ENCODE assay signal across 37 mouse cellular contexts in the genomic region with DNA sequence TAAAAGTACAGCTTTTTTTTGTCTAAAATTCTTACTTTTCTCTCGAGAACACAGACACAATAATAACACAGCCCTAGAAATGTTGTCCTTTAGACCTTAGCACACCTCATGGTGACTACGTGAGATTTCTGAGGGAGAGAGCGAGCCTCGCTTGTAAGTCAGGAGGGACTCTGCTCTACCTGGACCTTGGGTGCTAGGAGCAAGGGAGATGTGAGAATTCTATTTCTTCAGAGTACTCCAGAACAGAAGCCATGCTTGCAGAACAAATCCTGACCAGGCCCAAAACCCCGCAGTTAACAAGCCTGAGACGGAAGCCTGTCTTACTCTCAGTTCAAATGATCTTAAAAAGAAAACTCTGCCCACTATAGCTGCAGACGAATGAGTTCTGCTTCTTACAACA. TPM values are rescaled to one million over a fixed set of nuclear protein-coding genes. Genes with fewer than 3 reads are reported as not detected.
"Had no signal": no experiment of that assay in that cellular context is flagged by ENCODE, and none has a peak within 500 bp of the region (broad histone marks: within the 10 kb centered on the region; RNA-seq: fewer than 3 reads in every experiment).

No protein-coding gene starts in this region.

- ATAC-seq: forebrain, embryonic 13.5 days; forebrain, embryonic 14.5 days; forebrain, embryonic 15.5 days; forebrain, embryonic 16.5 days; forebrain, postnatal 0 days had no signal

- H3K4me1 ChIP-seq: forebrain, embryonic 15.5 days had no signal

- H3K4me2 ChIP-seq: embryonic facial prominence, embryonic 12.5 days; embryonic facial prominence, embryonic 13.5 days; embryonic facial prominence, embryonic 15.5 days; forebrain, embryonic 12.5 days; forebrain, embryonic 13.5 days; forebrain, embryonic 15.5 days had no signal

- H3K27ac ChIP-seq: embryonic facial prominence, embryonic 10.5 days; embryonic facial prominence, embryonic 12.5 days; embryonic facial prominence, embryonic 13.5 days; embryonic facial prominence, embryonic 15.5 days; forebrain, embryonic 10.5 days; forebrain, embryonic 12.5 days; forebrain, embryonic 13.5 days; forebrain, embryonic 15.5 days; gastrocnemius, adult 2 months; heart, adult 2 months had no signal

- H3K4me3 ChIP-seq: embryonic facial prominence, embryonic 10.5 days; embryonic facial prominence, embryonic 12.5 days; embryonic facial prominence, embryonic 13.5 days; embryonic facial prominence, embryonic 15.5 days; erythroblast, embryonic 14.5 days; forebrain, embryonic 10.5 days; forebrain, embryonic 12.5 days; forebrain, embryonic 13.5 days; forebrain, embryonic 15.5 days; gastrocnemius, adult 2 months; heart, adult 2 months had no signal

- H3K9me3 ChIP-seq: embryonic facial prominence, embryonic 10.5 days; embryonic facial prominence, embryonic 12.5 days; embryonic facial prominence, embryonic 13.5 days; embryonic facial prominence, embryonic 15.5 days; forebrain, embryonic 10.5 days; forebrain, embryonic 12.5 days; forebrain, embryonic 13.5 days; forebrain, embryonic 15.5 days had no signal

- H3K27me3 ChIP-seq: embryonic facial prominence, embryonic 12.5 days; embryonic facial prominence, embryonic 13.5 days; embryonic facial prominence, embryonic 15.5 days; forebrain, embryonic 12.5 days; forebrain, embryonic 13.5 days; forebrain, embryonic 15.5 days had no signal

- H3K9ac ChIP-seq: embryonic facial prominence, embryonic 12.5 days; embryonic facial prominence, embryonic 13.5 days; embryonic facial prominence, embryonic 15.5 days; forebrain, embryonic 12.5 days; forebrain, embryonic 13.5 days; forebrain, embryonic 15.5 days; forebrain, postnatal 0 days had no signal

- DNase-seq: cerebellum, adult 18-20 months; cerebellum, adult 2 months; cerebellum, adult 8-10 months; cerebellum, adult 9-10 months; cerebellum, adult 9-11 months; cerebellum, postnatal 25 days; cerebellum, postnatal 36 days; embryo, embryonic 11 days; forebrain, postnatal 0 days; gastrocnemius, adult 2 months; gastrocnemius, postnatal 10 days; gastrocnemius, postnatal 14 days; gastrocnemius, postnatal 25 days; gastrocnemius, postnatal 36 days; heart, adult 2 months had no signal

- H3K36me3 ChIP-seq: forebrain, embryonic 12.5 days; forebrain, embryonic 15.5 days had no signal

RNA-seq across cellular contexts. Expression of a gene that starts 52.9 kb away (rescaled TPM):
- total RNA-seq: common myeloid progenitor, adult 5-6 weeks; forebrain, postnatal 0 days; gastrocnemius, adult 18-20 months; gastrocnemius, adult 2 months; gastrocnemius, adult 8-10 months; gastrocnemius, postnatal 10 days; gastrocnemius, postnatal 14 days; gastrocnemius, postnatal 25 days; gastrocnemius, postnatal 36 days; gastrocnemius, postnatal 4 days; granulocyte monocyte progenitor cell, adult 5-6 weeks; heart, adult 2 months had no signal
- polyA plus RNA-seq: cerebellum, adult 2 months; cortical plate, adult 2 months; embryonic facial prominence, embryonic 10.5 days; embryonic facial prominence, embryonic 11.5 days; embryonic facial prominence, embryonic 12.5 days; embryonic facial prominence, embryonic 13.5 days; embryonic facial prominence, embryonic 14.5 days; embryonic facial prominence, embryonic 15.5 days; erythroblast, embryonic 14.5 days; forebrain, embryonic 10.5 days; forebrain, embryonic 11.5 days; forebrain, embryonic 12.5 days; forebrain, embryonic 13.5 days; forebrain, embryonic 14.5 days; forebrain, embryonic 15.5 days; forebrain, embryonic 16.5 days; forebrain, postnatal 0 days; frontal cortex, adult 2 months; gonadal fat pad, adult 2 months; heart, adult 2 months had no signal
